Mouse (Mus musculus): ENCODE results near the gene Dock4. TPM values are rescaled to one million over a fixed set of nuclear protein-coding genes. Genes with fewer than 3 reads are reported as not detected.

Dock4 gene
- total RNA-seq, 2 experiments from 2014 or later, result 202 to 219 TPM

DNA sequence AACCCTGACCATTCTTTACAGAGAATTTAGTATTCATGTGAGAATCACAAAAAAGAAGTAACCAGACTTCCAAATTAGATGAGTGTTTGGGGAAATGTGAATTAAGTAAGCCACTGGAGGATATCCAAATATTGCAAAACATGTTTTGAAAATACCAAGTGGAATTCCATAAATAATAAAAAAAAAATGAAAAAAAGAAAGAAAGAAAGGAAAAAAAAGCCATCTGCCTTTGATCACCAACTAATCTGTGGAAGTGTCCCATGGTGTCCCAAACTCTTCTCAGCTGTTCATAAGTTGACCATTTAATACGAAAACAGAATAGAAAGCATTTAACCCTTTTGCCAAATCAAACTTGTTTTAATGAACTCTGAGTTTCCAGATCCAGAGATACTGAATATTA is 118.0 kb downstream of the Dock4 start:
- DNase-seq (ENCODE audit: low spot score in 2 of 2), result no peak

DNA sequence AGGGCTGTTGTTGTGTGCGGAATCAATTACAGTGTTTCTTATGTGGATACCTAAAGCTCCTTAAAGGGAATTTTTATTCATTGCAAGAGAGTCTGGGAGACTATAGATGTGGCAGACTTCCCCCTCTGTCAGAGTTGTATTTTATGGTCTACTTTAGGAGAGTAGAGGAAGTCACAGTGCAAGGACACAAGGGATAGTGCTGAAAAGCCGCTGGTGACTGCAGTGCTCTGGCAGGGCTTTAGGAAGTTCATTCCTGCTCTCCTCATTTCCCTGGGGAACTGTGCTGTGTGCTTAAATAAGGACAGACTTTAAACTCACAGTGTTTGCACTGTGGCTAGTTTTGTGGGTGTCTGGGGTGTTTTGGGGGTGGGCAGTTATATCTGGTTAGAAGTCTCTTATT is 118.5 kb downstream of the Dock4 start:
- no peak for DNase-seq (ENCODE audit: low spot score in 2 of 2)

DNA sequence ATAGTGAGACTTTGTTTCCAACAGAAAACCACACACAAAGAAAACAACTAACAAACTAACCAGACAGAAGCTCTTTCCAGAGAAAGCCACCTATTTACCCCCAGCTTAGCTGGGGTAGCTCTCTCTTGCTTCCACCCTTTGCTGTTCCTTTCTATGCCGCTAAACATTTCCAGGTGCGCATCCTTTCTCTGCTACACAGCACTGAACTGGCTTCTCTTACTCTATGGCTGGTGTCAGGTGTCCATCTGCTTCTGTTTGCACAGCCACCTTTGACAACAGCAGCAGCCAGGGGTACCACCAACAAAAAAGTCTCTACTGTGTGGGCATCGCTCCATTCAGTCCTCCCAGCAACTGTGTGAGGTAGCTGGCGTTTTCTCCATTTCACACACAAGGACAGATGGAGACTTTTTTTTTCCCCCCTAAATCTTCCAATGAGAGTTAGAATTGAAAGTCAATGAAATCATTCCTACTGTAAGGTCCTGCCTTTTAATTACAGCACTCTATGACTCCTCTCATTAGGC is 122.7 kb downstream of the Dock4 start:
- DNase-seq (ENCODE audit: low spot score in 2 of 2), result no peak

DNA sequence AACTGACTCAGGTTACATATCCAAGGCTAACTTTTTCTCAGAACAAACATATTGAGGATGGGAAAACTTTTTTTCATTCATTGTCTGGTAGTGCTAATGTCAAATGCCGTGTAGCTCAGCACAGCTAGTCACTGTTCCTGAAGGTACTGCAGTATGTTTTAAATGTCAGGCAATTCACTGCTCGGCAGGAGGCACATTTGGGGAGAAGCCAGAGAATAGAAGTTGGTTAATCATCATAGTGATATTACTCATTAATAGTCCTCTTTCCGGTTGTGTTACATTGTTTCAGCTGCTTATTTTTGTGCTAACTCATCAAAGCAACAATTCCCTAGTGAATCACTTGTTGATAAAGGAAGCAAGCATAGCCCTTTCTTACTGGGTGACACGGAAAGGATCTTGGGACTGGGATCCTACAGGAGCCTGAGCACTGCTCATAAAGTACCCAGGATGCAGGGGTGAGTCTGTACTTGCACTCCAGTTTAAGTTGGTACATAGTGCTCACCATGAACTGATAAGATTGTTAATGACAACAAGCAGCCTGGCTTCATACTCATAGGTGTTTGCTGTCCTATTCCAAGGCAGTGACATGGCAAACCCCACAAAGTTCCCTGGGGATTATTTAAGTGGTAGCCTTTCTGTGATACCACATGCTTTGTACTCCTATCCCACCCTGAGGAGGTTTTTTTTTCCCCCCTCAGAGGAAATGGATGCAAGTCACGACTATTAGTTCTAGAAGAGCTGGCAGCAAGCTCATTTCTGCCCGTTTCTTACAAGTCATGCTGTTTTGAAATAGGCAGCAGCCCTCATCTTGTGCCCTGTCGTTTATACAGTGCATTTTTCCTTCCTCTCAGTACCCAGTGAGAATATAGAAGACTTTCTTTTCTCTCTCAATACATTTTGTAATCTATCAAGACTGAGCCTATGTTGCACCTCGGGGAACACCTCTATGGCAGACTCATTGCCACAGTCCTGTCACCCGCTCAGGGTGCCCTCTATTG is 123.5 kb downstream of the Dock4 start:
- DNase-seq (ENCODE audit: low spot score in 2 of 2), result peak; percentile 50 to 65

DNA sequence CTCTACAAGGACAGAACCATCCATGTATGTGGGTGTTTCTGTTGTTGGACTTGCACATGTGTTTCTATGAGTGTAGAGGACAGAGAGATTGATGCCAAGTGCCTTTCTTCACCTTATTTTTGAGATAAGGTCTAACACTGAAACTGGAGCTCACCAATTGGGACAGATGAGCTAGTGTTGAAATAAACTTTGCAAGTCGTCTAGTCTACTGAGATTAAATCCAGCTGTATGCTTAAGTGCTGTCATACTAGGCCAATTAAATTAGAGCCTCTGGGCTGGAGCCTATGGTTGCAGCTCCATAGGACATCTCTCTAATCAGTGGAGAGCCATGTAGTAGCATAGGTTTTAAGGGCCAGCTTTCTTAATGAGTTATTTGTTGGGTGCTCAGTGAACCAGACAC is 124.5 kb downstream of the Dock4 start:
- DNase-seq (ENCODE audit: low spot score in 2 of 2), result no peak

DNA sequence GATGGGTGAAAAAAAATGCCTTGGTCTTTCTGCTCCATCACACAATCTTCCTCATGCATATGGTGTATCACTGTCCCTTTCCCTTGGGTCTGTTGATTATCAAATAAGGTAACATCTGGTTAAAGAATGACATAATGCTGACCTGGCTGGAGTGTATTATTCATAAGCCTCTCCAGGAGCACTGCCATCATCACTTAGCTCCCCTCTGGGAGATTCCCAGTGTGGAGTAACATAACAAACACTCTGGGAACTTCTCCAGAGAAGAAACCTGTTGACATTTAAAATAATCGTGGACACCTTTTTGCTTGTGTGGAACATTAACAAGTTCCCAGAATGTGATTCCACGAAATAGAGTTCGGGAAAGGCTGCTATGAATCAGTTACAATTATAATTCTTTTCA is 128.3 kb downstream of the Dock4 start:
- no peak for DNase-seq (ENCODE audit: low spot score in 2 of 2)

DNA sequence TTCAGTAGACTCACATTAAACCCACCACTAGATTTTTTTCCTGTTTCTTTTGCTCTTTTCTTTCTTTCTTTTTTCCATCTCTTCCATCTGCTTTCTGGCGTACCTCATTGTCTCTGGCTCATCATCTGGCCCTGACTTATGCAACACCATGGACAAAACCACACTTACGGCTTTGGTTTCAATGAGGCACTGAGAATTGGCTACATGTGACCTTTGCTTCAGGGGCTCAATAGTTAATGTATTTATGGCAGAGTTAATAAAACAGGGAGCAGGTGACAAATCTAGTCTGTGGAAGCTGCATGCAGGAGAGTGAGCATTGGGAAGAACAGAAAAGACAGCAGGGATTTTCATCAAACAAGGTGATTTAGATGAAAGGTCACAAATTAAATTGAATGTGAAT is 131.0 kb downstream of the Dock4 start:
- no peak for DNase-seq (ENCODE audit: low spot score in 2 of 2)

DNA sequence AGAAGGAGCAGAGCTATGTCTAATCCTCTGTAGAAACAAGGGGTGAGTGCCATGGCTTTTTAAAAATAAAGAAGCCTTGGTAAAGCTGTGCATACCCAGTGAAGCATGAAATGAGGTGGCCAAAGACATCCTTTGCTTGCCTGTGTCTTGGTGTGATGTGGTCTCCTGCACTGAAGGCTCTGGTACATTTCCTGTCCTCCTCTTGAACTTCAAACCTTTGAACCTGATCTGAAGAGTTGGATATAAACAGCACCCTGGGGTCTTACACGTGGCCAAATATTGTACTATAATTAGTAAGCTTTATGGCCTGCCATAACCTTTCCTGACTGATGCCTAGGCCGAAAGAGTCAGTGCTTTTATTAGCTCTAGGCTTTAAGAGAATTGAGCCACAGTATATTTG is 134.6 kb downstream of the Dock4 start:
- no peak for DNase-seq (ENCODE audit: low spot score in 2 of 2)

DNA sequence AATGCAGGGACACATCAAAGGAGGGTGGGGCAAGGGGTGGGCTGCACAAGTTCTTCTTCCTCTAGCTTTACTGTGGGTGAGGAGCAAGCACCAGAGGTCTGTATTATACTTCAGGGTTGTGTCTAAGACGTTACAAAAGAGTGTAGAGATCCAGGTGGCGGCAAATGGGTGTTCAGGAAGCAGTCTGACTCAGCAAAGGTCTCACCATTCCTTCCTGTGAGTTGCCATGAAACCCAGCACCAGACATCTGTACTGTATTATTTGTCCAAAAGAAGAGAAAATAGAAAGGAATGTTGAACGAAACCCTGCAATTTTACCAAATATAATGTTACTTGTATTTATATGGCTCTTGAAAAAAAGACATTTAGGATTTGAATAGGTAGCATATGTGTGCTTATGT is 135.3 kb downstream of the Dock4 start:
- DNase-seq (ENCODE audit: low spot score in 2 of 2), result no peak

DNA sequence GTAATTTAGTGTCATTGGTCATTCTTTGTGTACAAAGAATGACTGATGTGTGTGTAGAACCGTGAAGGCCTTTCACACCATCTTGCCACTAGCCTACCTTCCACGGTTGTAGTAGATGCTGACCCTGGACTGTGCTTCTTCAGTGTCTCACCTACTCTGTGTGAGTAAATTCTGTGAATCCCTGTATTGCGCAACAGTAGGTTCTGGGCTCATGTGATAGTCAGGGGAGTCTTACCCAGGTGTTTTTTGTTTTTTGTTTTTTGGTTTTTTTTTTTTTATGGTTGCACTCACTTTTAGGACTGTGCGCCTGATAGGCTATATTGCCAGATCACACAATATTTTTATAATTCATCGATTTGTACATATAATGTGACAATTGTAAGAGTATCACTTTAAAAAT is 136.3 kb downstream of the Dock4 start:
- DNase-seq (ENCODE audit: low spot score in 2 of 2), result no peak

DNA sequence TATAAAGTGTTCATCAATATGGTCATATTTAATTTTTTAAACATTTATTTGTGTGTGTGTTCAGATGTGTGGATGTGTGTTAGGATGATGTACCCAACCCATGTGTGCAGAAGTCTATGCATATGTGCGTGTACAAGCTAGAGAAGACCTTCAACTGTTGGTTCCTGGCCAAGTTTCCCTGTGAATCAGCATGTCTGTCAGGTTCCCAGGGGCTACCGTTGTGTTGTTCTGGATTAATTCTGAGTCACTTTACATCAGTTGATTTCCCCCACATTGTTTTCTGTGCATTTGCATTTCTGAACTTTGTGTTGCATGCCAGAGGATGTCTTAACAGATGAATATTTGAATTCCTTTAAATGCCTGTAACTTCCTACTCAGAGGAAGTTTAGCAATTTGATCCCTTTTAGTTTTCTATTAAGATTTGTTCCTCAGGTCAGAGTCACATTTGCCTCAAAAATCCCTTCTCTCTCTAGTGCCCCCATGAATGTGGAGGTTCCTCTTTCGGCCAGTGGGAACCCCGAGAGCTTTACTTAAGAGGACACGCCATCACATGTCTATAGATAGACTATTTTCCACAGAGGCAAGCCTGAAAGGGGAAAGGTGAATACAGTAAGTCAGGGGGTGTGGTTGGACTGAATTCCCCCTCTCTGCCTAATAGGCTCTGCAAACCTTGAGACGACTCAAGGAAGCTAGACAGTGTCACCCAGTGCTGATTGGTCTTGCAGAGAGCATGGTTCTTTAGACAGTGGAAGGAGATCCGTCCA is 139.0 kb downstream of the Dock4 start:
- peak in 1 of 2 experiments; percentile 65 for DNase-seq (ENCODE audit: low spot score in 2 of 2)

DNA sequence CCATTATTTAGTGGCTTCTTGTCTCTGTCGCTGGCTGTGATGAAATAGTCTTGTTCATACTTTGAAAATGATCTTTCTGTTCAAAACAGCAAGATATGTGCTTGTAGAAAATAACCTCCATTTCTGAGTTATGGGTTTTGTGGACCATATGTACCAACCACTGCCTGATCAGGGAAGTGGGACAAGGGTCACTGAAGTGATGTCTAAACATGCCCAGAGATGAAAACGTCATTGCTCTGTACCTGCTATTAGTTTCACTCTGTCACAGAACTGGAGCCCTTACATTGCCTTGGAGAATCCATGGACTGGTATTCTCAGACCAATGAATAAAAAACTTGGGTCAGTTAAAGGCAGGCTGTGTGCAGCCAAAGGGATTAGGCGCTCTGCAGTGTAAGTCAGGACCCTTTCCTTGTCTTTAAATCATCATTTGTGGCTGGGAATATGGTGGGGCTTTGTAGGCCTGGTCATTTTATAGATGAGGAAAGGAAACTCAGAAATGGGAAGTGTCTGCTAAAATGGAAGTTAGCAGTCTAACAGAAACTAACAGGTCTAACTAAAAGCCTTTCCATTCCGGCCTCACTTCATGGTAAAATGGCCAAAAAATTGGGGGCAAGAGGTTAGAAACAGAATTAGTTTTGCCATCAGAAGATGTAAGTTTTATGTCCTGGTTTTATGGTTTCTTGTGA is 139.8 kb downstream of the Dock4 start:
- no peak for DNase-seq (ENCODE audit: low spot score in 2 of 2)

DNA sequence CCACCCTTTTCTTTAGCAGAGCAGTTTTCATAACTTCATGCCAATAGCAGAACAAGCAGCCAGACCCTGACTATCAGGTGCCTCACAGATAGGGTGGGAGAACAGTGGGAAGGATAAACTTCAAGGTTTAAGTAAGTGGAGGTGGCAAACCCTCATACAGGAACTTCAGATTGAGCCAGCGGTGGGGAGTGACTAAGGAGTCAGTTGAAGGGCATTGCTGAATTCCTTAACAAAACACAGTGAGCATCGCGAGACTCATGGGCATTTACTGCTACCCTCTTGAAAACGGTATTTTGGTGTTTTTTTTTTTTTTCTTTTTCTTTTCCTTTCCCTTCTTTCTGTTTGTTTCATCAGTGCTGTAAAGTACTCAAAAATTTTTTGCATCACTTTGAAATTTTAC is 148.4 kb downstream of the Dock4 start:
- no peak for DNase-seq (ENCODE audit: low spot score in 2 of 2)

DNA sequence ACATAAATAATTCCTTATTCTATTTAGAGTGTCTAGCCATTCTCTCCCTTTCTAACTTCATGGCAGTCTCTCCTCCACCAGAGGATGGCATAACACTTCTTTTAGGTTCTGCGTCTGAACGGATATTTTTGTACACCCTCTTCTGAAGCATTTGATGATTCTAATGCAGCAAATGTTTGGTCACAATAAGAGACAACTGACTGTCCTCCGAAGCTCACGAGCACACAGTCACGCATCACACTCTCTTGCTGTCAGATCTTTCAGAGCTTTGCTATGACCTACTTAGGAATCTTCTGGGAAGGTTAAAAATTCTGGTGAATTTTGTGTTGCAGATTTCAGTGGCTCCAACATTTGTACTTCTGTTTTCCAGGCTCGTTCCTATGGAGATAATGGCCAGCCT is 149.7 kb downstream of the Dock4 start:
- no peak for DNase-seq (ENCODE audit: low spot score in 2 of 2)

DNA sequence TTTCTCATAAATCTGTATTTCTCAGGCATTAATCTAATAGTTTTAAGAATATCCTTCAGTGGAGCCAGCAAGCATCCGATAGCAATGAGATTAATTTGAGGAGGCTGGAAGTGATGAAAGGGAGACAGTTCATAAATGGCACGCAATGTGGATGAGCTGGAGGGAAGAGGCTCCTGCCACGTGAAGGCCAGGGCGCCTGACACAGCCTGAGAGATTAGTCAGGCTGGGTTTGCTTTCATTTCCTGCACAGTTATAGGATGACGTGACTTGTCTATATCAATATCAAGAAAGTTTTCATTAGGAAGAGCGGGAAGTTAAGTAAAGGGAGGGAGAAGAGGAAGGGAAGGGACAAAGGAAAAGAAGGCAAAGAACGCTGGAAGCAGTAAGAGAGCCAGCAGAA is 150.3 kb downstream of the Dock4 start:
- DNase-seq (ENCODE audit: low spot score in 2 of 2), result no peak

DNA sequence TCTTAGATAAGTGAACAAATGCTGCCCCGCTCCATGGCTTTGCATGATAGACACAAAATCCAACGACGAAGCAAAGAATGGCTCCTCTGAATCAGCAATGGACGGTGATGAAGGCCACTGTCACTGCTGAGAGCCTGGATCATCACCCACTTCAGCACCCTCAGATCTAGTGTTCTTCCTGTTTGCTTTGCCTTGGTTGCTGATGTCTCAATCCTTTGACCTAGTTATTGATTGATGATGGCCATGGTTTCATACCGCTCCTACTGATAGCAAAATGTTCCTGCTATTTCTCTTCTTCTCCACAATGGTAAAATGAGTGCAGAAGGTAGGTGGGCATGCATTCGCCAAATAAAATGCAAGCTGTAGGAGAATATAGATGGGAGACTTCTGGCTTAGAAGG is 150.7 kb downstream of the Dock4 start:
- no peak for DNase-seq (ENCODE audit: low spot score in 2 of 2)

DNA sequence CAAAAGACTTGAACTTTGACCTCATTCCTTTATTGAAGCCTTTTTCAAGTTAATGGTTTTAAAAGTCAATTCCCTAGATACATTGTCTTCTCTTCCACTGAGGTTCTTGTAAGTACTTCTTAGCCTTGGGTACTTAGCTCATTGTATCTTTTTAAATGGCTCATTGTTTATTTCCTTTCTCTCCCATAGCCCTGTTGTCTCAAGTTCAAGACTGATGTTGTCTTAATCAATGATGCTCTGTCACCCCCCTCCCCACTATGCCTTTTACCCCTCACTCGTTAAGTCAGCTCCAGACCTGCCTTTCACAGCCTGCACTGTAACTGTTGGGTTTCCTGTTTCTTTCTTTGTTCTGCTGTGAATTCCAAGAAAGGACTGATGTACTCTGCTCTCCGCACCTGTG is 154.2 kb downstream of the Dock4 start:
- DNase-seq (ENCODE audit: low spot score in 2 of 2), result no peak

DNA sequence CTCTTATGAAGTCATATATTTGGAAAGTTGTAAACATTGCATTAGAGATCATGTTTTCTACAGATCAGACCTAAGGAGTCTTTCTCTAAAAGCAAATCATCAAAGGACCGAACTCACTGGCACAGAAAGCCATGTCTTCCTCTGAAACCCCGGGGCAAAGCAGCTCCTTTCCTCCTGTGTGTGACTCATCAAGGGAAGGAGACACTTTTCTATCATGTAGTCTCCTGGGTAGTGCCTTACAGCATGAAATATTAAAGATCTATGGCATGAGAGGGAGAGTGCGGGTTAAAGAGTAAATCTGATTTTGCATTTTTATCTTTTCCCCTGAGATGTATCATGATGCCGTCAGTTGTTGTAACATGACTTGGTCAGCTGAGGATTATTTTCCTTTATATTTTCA is 159.8 kb downstream of the Dock4 start:
- DNase-seq (ENCODE audit: low spot score in 2 of 2), result no peak

DNA sequence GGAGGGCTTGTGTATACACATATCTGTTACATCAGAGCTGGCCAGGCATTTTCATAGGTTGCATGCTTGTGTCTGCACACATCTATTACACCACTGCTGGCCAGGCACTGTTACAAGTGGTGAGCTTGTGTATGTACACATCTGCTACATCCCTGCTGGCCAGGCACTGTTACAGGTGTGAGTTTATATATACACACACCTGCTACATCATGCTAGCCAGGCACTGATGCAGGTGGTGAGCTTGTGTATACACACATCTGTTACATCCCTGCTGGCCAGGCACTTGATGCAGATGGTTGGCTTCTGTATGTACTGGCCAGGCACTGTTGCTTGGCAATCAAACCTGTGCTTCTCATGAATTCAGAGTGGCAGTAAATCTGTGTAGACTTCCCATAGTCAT is 177.2 kb downstream of the Dock4 start:
- no peak for DNase-seq (ENCODE audit: low spot score in 2 of 2)

DNA sequence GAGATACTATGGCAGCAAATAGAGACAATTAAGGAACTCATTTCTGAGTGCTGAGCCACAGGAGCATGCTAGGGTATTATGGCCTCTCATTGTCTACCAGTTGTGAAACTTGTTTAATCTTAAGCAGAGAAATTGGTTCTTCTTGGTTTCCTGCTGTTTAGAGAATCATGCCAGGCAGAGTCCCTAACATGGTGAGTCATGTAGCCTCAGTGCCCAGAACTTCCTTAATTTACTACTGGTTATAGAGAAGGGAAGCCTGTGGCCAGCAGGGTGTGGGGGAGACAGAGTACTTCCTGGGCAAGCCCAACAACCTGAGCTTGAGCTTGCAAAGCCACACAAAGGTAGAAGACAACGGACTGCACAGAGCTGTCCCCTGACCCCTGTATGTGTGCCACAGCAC is 180.8 kb downstream of the Dock4 start:
- DNase-seq (ENCODE audit: low spot score in 2 of 2), result no peak

DNA sequence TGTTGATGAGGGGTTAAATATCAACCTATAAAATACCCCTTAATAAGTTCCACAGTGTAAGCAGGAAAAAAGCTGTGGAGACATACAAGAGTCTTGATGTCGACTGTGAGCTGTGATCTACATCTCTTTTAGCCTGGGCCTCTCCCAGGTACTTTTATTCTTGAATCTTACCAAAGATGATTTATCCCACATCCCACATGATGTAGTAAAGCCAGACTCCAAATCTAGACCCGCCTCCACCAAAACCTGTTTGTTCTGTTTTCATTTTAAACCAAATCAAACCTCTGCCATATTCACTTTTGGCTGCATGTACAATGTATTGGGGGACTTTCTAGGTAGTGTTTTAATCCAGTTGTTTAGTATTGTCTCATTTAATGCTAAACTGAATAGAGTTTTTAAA is 187.5 kb downstream of the Dock4 start:
- DNase-seq (ENCODE audit: low spot score in 2 of 2), result peak in 1 of 2 experiments; percentile 25

DNA sequence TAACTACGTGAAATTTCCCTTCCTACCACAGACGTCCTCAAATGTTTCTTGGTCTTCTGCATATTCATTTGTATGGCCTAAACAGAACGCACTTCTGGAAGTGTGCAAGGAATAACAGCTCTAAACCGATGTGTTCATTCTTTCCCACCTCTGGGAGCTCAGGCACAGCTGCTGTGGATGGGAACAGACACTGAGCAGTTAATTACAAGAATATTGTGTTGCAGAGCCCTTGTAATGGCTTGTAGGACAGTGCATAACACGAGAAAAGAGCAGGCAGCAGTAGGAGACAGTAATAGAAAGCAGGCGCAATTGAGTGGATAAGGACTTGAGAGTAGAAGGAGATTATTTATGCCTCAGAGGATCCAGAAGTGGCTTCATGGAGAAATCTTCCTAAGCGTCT is 188.4 kb downstream of the Dock4 start:
- DNase-seq (ENCODE audit: low spot score in 2 of 2), result no peak

Measured in layer of hippocampus, adult 18-20 months (tissue).